Mouse (Mus musculus) heart, adult 2 months (tissue): ENCODE measurements around the gene Tex33.

Experiments used
- CTCF ChIP-seq: fragments of 200-600 bp; IDR thresholded peaks from 2 replicates; pipeline ENCODE4 v1.8.1; 2022; ENCODE audit warnings: antibody characterized with exemption, mild to moderate bottlenecking, moderate library complexity
- EP300 ChIP-seq: fragments of 200-500 bp; IDR thresholded peaks from 2 replicates; pipeline ENCODE4 v1.6.1; 2011; ENCODE audit warnings: low read depth, low read length, control low read depth; ENCODE audit not compliant: insufficient read depth
- POLR2A ChIP-seq: fragments of 200-500 bp; IDR thresholded peaks from 2 replicates; pipeline ENCODE4 v1.6.1; 2011; ENCODE audit warnings: mild to moderate bottlenecking, low read depth, low read length, control low read depth; ENCODE audit not compliant: insufficient read depth

DNA sequence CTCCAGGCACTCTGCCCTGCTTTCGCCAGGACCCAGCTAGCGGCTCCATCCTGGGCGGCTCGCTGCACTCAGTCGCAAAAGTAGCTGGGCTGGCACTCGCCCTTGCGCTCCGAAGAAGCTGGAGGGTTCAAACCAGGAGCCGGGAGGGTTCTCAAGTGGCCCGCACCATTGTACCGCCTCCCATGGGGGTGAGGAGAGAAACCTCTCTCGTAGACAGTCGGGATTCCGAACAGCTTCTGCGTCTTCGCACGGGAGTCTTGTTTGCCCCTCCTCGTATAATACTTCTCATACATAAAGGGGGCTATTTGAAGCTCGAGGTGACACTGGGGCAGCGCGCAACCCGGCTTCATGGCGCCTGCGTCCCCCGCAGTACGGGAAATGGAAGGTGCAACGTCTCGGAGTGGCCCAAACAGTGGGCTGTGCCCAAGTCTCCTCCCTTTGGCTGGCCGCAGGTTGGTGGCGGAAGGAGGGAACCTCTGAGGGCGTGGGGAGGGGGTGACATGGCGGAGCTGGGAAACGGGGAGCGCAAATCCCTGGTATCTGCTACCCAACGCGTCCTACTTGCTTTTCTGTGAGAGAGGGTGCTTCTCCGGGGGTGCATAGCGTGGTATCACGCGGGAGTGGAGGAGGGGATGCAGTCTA lies 10.7 kb upstream of the Tex33 start, which contains the start of gene Mpst:
- peak; percentile 85 for TF ChIP-seq POLR2A
- 0 out of 2 replicates have a peak, but pooled peaks have one; percentile 4 for TF ChIP-seq CTCF
- TF ChIP-seq EP300 = no peak
